Comparison of ENCODE assay signal across 26 mouse cellular contexts in the genomic region with DNA sequence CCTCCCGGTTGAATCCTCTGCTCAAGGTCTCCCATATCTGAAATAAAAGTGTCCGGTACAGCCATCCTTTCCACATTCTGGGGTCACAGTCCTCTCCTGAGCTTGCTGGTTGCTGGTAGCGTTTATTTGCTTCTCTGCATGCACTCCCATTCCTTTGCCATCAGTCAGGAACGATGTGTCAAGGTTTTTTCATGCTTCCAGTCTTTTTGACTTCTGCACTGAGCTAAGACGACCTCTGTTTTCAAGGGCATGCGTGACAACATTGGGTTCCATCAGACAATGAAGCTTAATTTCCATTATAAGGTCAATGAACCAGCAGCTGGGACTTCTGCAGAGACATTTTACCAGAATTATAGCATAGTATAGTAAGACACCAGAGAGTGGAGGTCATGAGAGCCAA.
"Had no signal": no experiment of that assay in that cellular context is flagged by ENCODE, and none has a peak within 500 bp of the region (broad histone marks: within the 10 kb centered on the region; RNA-seq: fewer than 3 reads in every experiment).

No protein-coding gene starts in this region.

- H3K4me2 ChIP-seq: heart, embryonic 11.5 days; heart, embryonic 13.5 days; heart, embryonic 15.5 days; hindbrain, embryonic 13.5 days; hindbrain, embryonic 15.5 days; intestine, embryonic 15.5 days; limb, embryonic 12.5 days; liver, embryonic 11.5 days; liver, embryonic 13.5 days; liver, embryonic 15.5 days had no signal

- H3K4me3 ChIP-seq: heart, embryonic 13.5 days; heart, embryonic 15.5 days; hindbrain, embryonic 13.5 days; hindbrain, embryonic 15.5 days; intestine, embryonic 15.5 days; layer of hippocampus, adult 2 months; left cerebral cortex, adult 2 months; limb, embryonic 10.5 days; limb, embryonic 12.5 days; liver, embryonic 13.5 days; liver, embryonic 15.5 days had no signal

- DNase-seq: gastrocnemius, postnatal 14 days; gastrocnemius, postnatal 36 days; heart, adult 18-20 months; heart, postnatal 14 days; heart, postnatal 36 days; kidney, adult 18-20 months; kidney, adult 8-10 months; kidney, postnatal 10 days; kidney, postnatal 25 days; kidney, postnatal 4 days; liver; liver, embryonic 13.5 days had no signal

- ATAC-seq: inflammation-experienced regulatory T-cells, adult 6 months; intestine, embryonic 15.5 days; intestine, postnatal 0 days had no signal

- H3K9me3 ChIP-seq: heart, embryonic 13.5 days; heart, embryonic 15.5 days; hindbrain, embryonic 13.5 days; hindbrain, embryonic 15.5 days; intestine, embryonic 15.5 days; limb, embryonic 10.5 days; limb, embryonic 12.5 days; liver, embryonic 15.5 days had no signal

- H3K36me3 ChIP-seq: heart, embryonic 13.5 days; heart, embryonic 15.5 days; hindbrain, embryonic 13.5 days; hindbrain, embryonic 15.5 days; intestine, embryonic 15.5 days; limb, embryonic 10.5 days; limb, embryonic 12.5 days; liver, embryonic 13.5 days; liver, embryonic 15.5 days had no signal

- H3K27ac ChIP-seq: heart, embryonic 13.5 days; heart, embryonic 15.5 days; hindbrain, embryonic 13.5 days; hindbrain, embryonic 15.5 days; intestine, embryonic 15.5 days; layer of hippocampus, adult 2 months; left cerebral cortex, adult 2 months; limb, embryonic 10.5 days; limb, embryonic 12.5 days; liver, embryonic 13.5 days; liver, embryonic 15.5 days had no signal

- H3K27me3 ChIP-seq: heart, embryonic 13.5 days; heart, embryonic 15.5 days; hindbrain, embryonic 13.5 days; hindbrain, embryonic 15.5 days; intestine, embryonic 15.5 days; limb, embryonic 12.5 days; liver, embryonic 13.5 days; liver, embryonic 15.5 days had no signal

- H3K9ac ChIP-seq: heart, embryonic 13.5 days; heart, embryonic 15.5 days; hindbrain, embryonic 13.5 days; hindbrain, embryonic 15.5 days; intestine, embryonic 15.5 days; limb, embryonic 12.5 days; liver, embryonic 13.5 days; liver, embryonic 15.5 days had no signal

- H3K4me1 ChIP-seq: hindbrain, embryonic 13.5 days; hindbrain, embryonic 15.5 days; intestine, embryonic 15.5 days; limb, embryonic 10.5 days; liver, embryonic 13.5 days; liver, embryonic 15.5 days had no signal
